Mouse (Mus musculus) monocyte, adult 5-6 weeks (primary cell): ENCODE results near the gene Zc3h10. TPM values are rescaled to one million over a fixed set of nuclear protein-coding genes. Genes with fewer than 3 reads are reported as not detected.
"Not testable (repeated sequence)": the region's sequence is repeated elsewhere in the genome, so short reads cannot be mapped to it uniquely, and the experiment has no call there.

Source experiments
- ATAC-seq: fragments of 153-309, 156-312 bp; replicated peaks from 2 replicates; pipeline ENCODE4 v1.8.0; 2017; ENCODE audit warnings: mild to moderate bottlenecking; ENCODE audit not compliant: low TSS enrichment, insufficient number of reproducible peaks, severe bottlenecking, poor library complexity, low FRiP score
- total RNA-seq: library from RNA; stranded (forward); fragments of 200-1000, 200-491, 200-594 nt; gene quantifications from 3 replicates; pipeline ENCODE4 v1.2.3, GENCODE M21; 2017

Zc3h10 gene
- total RNA-seq, 1 experiment from 2014 or later, result 19.1 TPM

DNA sequence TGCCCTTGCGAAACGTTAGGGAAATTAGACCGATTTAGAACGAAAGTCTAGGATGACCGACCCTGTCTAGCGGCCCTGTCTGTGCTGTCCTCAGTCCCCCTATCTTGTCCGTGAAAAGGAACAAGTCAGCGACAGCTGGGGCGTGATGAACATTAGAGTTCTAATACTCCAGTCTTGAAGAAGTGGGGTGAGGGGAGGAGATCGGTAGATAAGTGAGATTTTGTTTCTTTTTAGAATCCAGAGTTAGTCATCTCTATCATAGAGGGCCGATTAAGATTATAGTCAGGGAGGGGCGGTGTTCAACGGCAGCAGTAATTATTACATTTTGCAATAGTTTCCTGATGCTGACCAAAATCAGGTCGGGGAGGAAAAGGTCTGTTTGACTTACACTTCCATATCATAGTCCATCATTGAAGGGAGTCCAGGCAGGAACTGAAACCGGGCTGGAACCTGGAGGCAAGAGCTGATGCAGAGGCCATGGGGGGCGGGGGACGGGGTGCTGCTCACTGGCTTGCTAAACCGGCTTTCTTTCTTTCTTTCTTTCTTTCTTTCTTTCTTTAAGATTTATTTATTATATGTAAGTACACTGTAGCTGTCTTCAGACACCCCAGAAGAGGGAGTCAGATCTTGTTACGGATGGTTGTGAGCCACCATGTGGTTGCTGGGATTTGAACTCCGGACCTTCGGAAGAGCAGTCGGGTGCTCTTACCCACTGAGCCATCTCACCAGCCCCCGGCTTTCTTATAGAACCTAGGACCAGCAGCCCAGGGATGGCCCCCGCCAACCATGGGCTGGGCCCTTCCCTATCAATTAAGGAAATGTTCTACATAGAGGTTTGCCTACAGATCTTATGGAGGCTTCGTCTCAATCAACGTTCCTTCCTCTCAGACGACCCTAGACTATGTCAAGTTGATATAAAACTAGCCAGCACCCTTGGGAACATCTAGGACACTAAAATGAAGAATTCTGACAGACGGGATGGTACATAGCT, 20.9 kb downstream of the Zc3h10 start:
- no peak for ATAC-seq

DNA sequence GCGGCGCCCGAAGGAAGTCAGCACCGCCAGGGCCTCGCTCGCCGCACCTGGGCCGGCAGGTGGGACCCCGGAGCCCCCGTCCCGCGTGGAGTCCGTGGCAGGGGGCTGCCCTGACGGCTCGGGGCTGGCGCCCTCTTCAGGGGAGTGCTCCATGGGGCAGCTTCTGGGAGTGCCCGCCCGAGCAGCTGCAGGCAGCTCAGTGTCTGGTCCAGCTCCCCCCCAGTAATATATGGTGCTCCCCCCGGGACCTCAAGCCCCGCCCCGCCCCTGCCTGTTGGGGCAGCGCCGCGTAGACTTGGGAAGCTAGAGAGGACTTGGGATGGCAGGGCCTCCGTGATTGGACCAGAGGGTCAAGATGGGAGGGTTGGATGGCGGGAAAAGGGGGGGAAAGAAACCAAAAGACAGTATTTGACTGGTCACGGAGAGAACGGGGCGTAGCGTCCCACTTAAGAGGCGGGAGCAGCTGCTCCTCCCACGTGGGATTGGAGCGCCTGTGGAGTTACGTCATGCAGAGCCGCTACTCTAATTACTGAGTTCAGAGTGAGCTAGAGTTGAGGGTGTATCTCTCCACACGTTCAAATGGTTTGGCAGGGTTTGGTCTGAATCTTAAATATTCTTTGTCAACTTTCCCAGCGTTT, 21.8 kb downstream of the Zc3h10 start, which contains the start of gene Esyt1:
Gene Esyt1 (minus strand): TSS at position 201 of the 638 bp plus-strand sequence.
- peak; percentile 93 for ATAC-seq

DNA sequence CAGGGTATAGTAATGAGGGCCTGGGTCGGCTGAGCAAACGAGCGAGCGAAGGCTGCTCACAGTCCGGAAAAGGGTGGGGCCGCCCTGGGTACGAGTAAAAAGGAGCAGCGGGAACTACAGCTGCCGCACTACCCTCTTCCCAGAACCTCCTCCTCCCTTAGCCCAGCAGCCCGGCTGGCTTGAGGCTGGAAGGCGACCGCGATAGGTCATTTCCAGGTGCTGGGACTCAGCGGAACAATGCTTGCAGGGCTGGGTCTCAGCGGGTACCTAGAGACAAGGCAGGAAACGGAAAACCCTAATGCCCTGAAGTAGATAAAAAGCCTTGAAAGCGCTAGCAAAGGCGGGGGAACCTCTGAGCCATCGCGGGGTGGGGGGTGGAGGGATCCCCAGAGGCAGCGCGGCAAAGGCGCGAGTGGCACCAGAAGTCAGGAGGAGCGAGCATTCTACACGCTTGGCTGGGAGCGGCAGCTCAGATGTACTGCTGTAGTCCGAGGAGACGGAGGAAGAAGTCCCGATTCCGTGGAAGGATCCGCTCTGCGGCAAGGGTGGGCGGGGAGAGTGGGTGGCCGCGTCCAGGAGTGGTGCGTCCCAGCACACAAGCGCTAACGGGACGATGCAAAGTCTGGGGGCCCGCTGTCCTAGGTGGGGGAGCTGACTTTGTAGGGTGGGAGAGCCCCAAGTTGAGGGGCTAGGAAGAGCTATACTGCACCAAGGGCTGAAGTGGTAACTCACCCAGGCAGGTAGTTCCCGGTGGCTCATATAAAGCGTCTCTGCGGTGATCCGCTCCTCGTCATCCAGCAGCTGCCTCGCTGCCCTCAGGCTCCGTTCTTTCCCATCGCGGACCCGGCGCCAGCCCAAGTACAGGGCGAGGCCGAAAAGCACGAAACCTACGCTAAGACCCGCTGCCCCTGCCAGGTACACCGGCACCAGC, 22.6 kb downstream of the Zc3h10 start:
- ATAC-seq, result no peak; the same call in 1 of the 2 replicates

DNA sequence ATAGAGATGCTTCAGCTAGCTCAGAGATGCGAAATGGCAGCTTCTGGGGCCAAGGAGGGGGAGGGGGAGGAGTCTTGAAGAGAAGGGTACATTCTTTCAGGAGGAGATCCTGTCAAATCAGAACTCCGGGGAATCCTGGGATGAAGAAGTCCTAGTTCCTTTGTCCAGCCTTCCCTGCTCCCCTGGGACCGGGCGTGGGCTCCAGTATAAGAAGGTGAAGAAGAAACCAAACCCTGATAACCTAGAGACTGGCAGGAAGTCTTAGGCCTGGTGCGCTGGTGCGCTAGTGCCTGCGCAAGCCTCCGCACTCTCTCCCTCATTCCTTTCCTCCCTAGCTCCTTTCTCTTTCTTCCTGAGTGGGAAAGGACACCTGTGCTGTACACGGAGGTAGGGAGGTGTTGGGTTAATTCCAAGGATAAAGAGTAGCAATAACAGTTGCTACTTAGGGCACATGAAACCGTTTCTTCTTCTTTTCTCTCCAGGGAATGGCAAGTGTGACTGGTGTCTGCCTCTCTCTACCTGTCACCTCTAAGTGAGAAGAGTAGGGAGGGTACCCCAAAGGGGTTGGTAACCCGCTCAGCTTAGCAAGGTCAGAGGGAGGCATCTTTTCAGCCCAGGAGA, 23.4 kb downstream of the Zc3h10 start:
- ATAC-seq, result no peak

- no peak for ATAC-seq
These were observed 25.2 kb downstream of the Zc3h10 start for GRCm38 (mm10) chr10:128522351-128522750.

DNA sequence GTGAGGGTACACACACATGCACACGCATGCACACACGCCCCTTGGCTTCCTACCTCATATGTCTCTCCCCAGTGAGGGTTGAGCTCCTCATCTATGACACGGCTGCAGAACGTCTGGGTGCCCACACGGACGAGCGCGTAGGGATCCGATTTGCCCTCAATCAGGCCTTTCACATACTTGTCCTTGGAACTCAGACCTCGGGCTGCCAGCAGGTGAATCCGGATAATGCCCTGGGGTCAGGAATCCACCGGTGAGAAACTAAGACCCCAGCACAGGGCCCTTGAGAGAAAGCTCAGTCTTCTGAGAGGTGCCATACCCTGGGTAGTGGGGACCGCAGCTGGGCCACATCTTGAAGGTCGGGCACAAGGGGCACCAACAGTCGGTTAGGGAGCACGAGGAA, 27.0 kb downstream of the Zc3h10 start:
- no peak for ATAC-seq

DNA sequence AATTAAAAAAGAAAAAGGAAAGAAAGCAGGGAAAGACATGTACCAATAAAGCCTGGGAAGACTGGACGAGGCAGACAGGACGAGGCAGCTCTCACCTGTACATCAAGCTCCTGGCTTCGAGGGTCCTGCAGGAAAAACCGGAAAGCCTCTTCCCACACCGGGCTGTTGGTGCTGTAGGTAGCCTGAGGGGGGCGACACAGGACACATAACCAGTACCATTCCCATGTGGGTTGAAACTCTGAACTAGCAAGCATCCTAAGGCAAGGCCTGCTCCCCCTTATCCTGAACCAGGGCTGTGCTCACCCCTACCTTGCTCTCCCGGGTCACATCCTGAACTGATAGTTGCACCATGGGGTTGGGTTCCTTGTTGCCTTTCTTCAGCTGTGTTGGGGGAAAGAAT, 28.7 kb downstream of the Zc3h10 start:
- 0 out of 2 replicates have a peak, but pooled peaks have one; percentile 32 for ATAC-seq

- peak; percentile 73 for ATAC-seq
These were observed 30.9 kb downstream of the Zc3h10 start for GRCm38 (mm10) chr10:128516677-128517076.

DNA sequence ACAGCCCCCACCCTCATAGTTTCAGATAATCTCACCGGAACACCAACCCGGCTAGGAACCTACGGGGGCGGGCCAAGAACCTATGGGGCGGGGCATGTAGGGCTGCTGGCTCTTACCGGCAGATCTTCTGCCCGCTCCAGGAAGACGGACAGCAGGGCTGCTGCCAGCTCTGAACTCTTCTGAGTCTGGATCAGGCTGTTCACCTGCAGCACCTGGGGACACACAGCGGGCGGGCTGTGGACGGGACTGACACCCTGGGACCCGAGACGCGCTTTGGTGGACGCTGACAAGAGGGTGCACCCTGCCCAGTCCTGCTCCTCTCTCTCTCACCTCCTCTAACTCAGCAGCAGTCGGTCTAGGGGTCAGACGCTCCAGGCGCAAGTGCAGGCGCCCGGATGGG, 31.5 kb downstream of the Zc3h10 start:
- no peak for ATAC-seq

DNA sequence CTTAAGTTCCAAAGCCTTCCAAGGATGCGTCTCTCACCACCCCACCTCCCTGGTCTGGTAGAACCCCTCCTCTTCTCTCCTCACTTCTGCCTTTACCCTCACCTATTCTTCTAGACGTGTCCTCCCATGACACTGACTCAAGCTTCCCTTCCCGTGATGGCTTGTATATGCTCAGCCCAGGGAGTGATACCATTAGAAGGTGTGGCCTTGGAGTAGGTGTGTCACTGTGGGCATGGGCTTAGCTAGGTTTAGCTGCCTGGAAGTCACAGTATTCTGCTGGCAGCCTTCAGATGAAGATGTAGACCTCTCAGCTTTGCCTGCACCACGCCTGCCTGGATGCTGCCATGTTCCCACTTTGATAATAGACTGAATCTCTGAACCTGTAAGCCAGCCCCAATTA, 32.5 kb downstream of the Zc3h10 start:
- no peak for ATAC-seq

GRCm38 (mm10) chr10:128511761-128512160, 35.8 kb downstream of the Zc3h10 start:
- no peak for ATAC-seq

- ATAC-seq, result no peak
These were observed 36.4 kb downstream of the Zc3h10 start for GRCm38 (mm10) chr10:128511189-128511588.

GRCm38 (mm10) chr10:128510301-128510700, 37.3 kb downstream of the Zc3h10 start:
- no peak for ATAC-seq

- no peak for ATAC-seq
These were observed 37.7 kb downstream of the Zc3h10 start for GRCm38 (mm10) chr10:128509831-128510230.

GRCm38 (mm10) chr10:128509203-128509602, 38.4 kb downstream of the Zc3h10 start:
- ATAC-seq, result no peak

GRCm38 (mm10) chr10:128508260-128508659, 39.3 kb downstream of the Zc3h10 start:
- ATAC-seq, result no peak

DNA sequence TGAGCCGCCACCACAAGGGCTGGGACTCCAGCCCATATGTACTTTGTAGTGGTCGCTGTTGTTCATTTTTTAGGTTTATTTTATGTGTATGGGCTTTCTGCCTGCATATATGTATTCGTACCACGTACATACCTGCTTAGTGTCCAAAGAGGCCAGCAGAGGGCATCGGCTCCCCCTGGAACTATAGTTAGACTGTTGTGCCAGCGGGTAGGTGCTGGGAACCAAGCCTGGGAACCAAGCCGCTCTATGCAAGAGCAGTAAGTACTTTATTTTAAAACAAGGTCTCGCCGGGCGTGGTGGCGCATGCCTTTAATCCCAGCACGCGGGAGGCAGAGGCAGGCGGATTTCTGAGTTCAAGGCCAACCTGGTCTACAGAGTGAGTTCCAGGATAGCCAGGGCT, 41.6 kb downstream of the Zc3h10 start:
- no peak for ATAC-seq

- ATAC-seq, result not testable (repeated sequence)
These were observed 42.3 kb downstream of the Zc3h10 start for GRCm38 (mm10) chr10:128505371-128505667.
